Mouse (Mus musculus) C2C12 (cell line): ENCODE data around the gene St3gal3. TPM values are rescaled to one million over a fixed set of nuclear protein-coding genes. Genes with fewer than 3 reads are reported as not detected.

Experiments used
- H3K27me3 ChIP-seq: one replicate; pipeline ENCODE4 v1.6.1; 2011; ENCODE audit not compliant: control insufficient read depth, insufficient read depth, insufficient read length
- H3K36me3 ChIP-seq: one replicate; pipeline ENCODE4 v1.6.1; 2011; ENCODE audit not compliant: control insufficient read depth, insufficient read depth
- H3K4me3 ChIP-seq: one replicate; pipeline ENCODE4 v1.5.1; 2011; ENCODE audit warnings: mild to moderate bottlenecking, control low read depth; ENCODE audit not compliant: poor library complexity, insufficient read depth, severe bottlenecking
- H3K79me2 ChIP-seq: one replicate; pipeline ENCODE4 v1.6.1; 2011; ENCODE audit not compliant: control insufficient read depth, insufficient read depth
- H3K79me3 ChIP-seq: one replicate; pipeline ENCODE4 v1.6.1; 2011; ENCODE audit warnings: low read depth, control low read depth
- H3ac ChIP-seq: one replicate; pipeline ENCODE3; 2011; ENCODE audit warnings: low read depth; ENCODE audit not compliant: control insufficient read depth, insufficient read length
- CEBPB ChIP-seq: IDR thresholded peaks from one replicate; pipeline ENCODE4 v1.6.1; 2011; ENCODE audit warnings: low read depth, mild to moderate bottlenecking, control low read depth, moderate library complexity
- CTCF ChIP-seq: IDR thresholded peaks from one replicate; pipeline ENCODE4 v1.5.1; 2011; ENCODE audit not compliant: control insufficient read depth, insufficient read depth, insufficient read length
- FOSL1 ChIP-seq: IDR thresholded peaks from one replicate; pipeline ENCODE4 v1.8.0; 2011; ENCODE audit warnings: mild to moderate bottlenecking, low read length; ENCODE audit not compliant: poor library complexity, insufficient read depth, severe bottlenecking
- MAX ChIP-seq: IDR thresholded peaks from one replicate; pipeline ENCODE4 v1.6.1; 2011; ENCODE audit warnings: mild to moderate bottlenecking, control low read depth
- MYOD1 ChIP-seq: IDR thresholded peaks from one replicate; pipeline ENCODE4 v1.6.1; 2011; ENCODE audit warnings: low read depth; ENCODE audit not compliant: control insufficient read depth, insufficient read length
- MYOG ChIP-seq: IDR thresholded peaks from one replicate; pipeline ENCODE4 v1.6.1; 2011; ENCODE audit not compliant: control insufficient read depth, insufficient read length; ENCODE audit errors: extremely low read depth
- USF1 ChIP-seq: IDR thresholded peaks from one replicate; pipeline ENCODE4 v1.6.1; 2011; ENCODE audit warnings: low read depth, mild to moderate bottlenecking, control low read depth, moderate library complexity
- polyA plus RNA-seq: library from polyadenylated mRNA; unstranded; fragments of >200 nt; fragmentation: generic; extraction: Trizol; gene quantifications from one replicate; pipeline ENCODE4 v1.2.1, GENCODE M21; 2012; ENCODE audit warnings: missing spikeins

St3gal3 gene
- polyA plus RNA-seq, 1 experiment = 20.4 TPM

GRCm38 (mm10) chr4:118096069-118096468 lies 38.6 kb downstream of the St3gal3 start:
- H3ac ChIP-seq = no peak overlapping the region
- H3K4me3 ChIP-seq = no peak overlapping the region
- no peaks in the 10 kb centered on the region for H3K36me3 ChIP-seq
- H3K79me3 ChIP-seq = no peaks in the 10 kb centered on the region
- no peaks in the 10 kb centered on the region for H3K27me3 ChIP-seq
- no peak for TF ChIP-seq CTCF
- no peak for TF ChIP-seq FOSL1
- TF ChIP-seq MYOD1 = no peak
- TF ChIP-seq CEBPB = no peak
- no peak for TF ChIP-seq MAX
- no peak for TF ChIP-seq USF1
- TF ChIP-seq MYOG = no peak
- no peaks in the 10 kb centered on the region for H3K79me2 ChIP-seq

DNA sequence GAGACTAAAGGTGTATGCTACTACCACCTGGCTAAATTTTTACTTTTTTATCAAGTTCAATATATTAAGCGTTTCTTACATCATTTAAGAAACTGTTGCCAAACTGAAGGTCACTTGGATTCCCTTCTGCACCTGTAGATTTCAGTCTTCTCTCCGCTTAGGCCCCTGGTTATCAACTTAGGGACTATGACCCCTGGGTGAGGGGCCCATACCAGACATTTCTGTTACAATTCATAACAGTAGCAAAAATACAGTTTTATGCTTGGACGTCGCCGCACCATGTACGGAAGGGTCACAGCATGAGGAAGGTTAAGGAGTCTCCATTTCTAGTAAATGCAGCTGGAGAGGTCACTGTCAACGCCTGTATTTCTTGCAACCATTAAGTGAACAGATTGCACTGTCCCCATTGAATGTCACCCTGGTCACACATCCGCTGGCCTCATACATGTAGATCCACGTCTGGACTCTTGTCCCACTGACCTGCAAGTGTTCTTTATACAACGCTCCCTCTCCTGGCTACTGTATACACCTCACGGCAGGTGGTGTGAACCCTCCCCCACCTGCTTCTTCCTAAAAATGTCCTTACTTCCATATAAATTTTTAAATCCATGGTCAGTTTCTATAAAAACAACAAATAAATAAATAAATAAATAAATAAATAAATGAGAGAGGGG lies 41.8 kb downstream of the St3gal3 start:
- Histone ChIP-seq H3ac (no peak overlapping the region), H3K79me3 (no peaks in the 10 kb centered on the region), H3K36me3 (no peaks in the 10 kb centered on the region), H3K79me2 (no peaks in the 10 kb centered on the region), H3K4me3 (no peak overlapping the region), H3K27me3 (no peaks in the 10 kb centered on the region)
- TF ChIP-seq MAX (no peak), CTCF (no peak), CEBPB (no peak), FOSL1 (no peak), USF1 (no peak), MYOD1 (no peak), MYOG (no peak)

GRCm38 (mm10) chr4:118090449-118090848 lies 44.3 kb downstream of the St3gal3 start:
- no peak for TF ChIP-seq MAX
- no peak for TF ChIP-seq CTCF
- no peak for TF ChIP-seq MYOG
- TF ChIP-seq USF1 = no peak
- TF ChIP-seq FOSL1 = no peak
- no peak for TF ChIP-seq MYOD1
- TF ChIP-seq CEBPB = no peak
- Histone ChIP-seq H3K79me2 (no peaks in the 10 kb centered on the region), H3K27me3 (no peaks in the 10 kb centered on the region), H3K79me3 (no peaks in the 10 kb centered on the region), H3K36me3 (no peaks in the 10 kb centered on the region), H3ac (no peak overlapping the region), H3K4me3 (no peak overlapping the region)

DNA sequence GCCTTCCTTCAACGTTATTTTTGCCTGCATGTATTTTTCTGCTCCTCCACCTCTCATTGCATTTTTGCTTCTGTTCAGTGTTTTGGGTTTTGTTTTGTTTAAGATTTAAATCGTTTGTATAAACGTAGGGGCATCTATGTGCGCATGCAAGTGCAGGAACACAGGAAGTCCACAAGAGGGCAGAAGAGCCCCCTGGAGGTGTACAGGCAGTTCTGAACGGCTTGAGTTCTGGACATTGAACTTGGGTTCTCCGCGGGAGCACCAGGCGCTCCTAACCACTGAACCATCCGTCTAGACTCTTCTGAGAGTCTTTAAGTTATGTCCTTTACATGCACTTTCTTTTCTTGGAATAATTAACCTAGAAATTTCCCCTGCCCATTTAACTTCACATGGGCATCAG lies 44.8 kb downstream of the St3gal3 start:
- H3ac ChIP-seq = no peak overlapping the region
- no peaks in the 10 kb centered on the region for H3K79me2 ChIP-seq
- no peak overlapping the region for H3K4me3 ChIP-seq
- H3K36me3 ChIP-seq = no peaks in the 10 kb centered on the region
- TF ChIP-seq FOSL1 (no peak), CEBPB (no peak), CTCF (no peak), USF1 (no peak), MYOG (no peak), MAX (no peak), MYOD1 (no peak)
- H3K79me3 ChIP-seq = no peaks in the 10 kb centered on the region
- no peaks in the 10 kb centered on the region for H3K27me3 ChIP-seq

DNA sequence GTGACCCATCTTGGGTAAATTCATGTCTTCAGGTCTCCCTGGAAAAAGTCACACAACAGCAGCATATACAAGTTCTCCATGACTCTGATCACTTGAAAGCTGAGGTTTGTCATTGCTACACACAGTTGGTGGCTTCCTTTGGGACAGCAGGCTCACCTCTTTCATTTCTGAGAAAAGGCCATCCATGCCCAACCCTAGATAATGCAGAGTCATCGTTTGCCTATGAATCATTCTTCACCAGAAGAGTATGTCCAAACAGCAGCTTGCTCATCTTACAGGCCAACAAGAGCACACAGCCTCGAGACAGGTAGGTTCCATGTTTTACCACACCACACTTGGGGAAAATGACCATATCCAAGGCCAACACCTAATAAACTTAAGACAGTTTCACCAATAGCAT lies 45.9 kb downstream of the St3gal3 start:
- TF ChIP-seq USF1 (no peak), MAX (no peak), MYOG (no peak), MYOD1 (no peak), CTCF (no peak), FOSL1 (no peak), CEBPB (no peak)
- H3K79me3 ChIP-seq = no peaks in the 10 kb centered on the region
- no peaks in the 10 kb centered on the region for H3K27me3 ChIP-seq
- no peak overlapping the region for H3K4me3 ChIP-seq
- H3K79me2 ChIP-seq = no peaks in the 10 kb centered on the region
- no peak overlapping the region for H3ac ChIP-seq
- no peaks in the 10 kb centered on the region for H3K36me3 ChIP-seq

DNA sequence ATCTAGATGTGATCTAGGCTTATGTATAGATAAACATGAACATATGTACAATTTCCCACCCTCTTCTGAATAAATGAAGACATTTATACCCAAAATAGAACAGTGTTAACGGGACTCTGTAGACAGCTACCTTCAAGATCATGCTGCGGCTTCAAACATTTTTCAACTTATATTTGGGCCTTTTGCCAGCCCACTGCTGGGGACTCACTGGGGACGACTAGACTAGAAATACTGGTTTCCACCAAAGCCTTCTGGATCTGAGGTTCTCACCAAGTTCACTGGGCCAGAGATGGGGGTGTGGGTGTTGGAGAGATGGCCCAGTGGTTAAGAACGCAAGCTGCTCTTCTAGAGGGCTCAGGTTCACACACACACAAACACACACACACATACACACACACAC lies 49.7 kb downstream of the St3gal3 start:
- no peak for TF ChIP-seq USF1
- no peak for TF ChIP-seq MYOD1
- TF ChIP-seq CTCF = no peak
- no peak for TF ChIP-seq MAX
- no peak for TF ChIP-seq FOSL1
- no peak for TF ChIP-seq CEBPB
- no peak for TF ChIP-seq MYOG
- Histone ChIP-seq H3K27me3 (no peaks in the 10 kb centered on the region), H3K79me3 (no peaks in the 10 kb centered on the region), H3K36me3 (no peaks in the 10 kb centered on the region), H3K4me3 (no peak overlapping the region), H3K79me2 (no peaks in the 10 kb centered on the region), H3ac (no peak overlapping the region)
